Mouse (Mus musculus): ENCODE measurements at regions not wholly inside any gene's neighbourhood (a gene's known extent, or its start where the extent isn't known, plus 50 kb on each side); places are given as distances from the start of the nearest gene placed in this dataset.

DNA sequence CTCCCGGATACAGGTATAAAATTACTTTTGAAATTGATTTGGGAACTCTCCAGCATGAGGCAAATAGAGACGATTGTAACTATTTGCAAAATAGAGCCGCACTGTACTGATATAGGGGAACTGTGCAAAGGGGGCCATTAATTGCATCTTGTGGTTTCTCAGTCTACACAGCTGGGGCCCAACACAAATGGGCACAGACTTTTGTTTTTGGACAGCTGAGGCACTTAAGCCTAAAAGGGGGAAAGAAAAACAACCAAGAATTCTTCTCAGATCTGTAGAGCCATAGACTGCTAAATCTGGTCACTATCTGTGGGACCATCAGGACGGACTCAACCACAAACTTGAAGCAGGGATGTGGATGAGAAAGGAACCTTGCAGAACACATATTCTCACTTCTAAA lies 347.9 kb downstream of the Cd83 start:
- no peak for DNase-seq (ENCODE audit: low spot score in 2 of 2)

DNA sequence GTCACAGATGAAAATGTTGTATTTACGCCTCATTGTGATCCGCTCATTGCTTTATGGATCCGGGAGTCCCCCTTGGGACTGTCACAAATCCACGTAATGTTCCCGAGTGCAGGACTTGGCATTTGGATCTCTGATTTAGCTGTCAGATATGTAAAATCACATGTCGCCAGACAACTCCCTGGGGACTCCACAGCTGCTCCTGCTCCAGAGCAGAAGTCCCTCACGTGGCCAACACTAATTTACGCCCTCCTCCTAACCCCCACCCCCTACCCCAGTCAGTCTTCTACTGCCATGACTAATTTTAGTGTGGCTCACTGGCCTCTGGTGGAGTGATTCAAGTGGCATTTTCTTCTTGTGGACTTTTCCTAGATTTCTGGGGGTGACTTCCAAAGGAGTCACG lies 348.9 kb downstream of the Cd83 start:
- DNase-seq (ENCODE audit: low spot score in 2 of 2): no peak

DNA sequence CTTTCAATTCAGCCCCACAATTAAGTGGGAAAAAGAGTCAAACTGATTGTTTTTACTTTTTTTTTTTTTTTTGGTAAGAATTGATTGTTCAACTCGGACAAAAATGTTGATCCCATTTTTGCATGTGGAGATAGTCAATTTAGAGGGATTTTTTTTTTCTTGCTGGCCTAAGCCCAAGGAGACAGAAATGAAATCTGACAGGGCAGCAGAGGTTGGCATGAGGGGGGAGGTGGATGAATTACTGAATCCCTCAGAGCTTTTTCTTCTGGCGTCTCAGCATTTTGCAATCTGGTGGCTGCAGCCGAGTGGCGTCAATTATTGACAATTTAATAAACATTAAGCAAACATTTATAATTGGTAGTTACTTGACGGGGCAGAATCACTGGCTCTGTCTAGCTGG lies 356.6 kb downstream of the Cd83 start:
- no peak for DNase-seq (ENCODE audit: low spot score in 2 of 2)

DNA sequence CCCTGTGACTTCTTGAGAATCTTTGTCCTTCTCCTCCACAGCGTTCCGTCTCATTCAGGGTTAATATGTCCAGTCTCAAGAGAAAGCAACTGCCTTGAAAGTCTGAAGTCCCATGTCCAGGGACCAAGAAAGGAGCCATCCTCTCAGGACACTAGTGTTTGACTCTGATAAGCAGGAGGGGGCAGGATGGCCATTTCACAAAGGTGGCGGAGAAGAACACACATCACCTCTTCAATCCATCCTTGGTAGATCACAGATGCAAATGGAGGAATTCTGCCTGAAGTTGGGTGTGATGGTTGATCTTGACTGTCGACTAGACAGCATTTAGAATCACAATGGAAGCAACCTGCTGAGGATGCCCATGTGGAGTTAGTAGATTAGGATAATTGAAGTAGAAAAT lies 360.9 kb downstream of the Cd83 start:
- DNase-seq (ENCODE audit: low spot score in 2 of 2): no peak

GRCm38 (mm10) chr13:44147841-44148240 lies 363.3 kb downstream of the Cd83 start:
- no peak for DNase-seq (ENCODE audit: low spot score in 2 of 2)

DNA sequence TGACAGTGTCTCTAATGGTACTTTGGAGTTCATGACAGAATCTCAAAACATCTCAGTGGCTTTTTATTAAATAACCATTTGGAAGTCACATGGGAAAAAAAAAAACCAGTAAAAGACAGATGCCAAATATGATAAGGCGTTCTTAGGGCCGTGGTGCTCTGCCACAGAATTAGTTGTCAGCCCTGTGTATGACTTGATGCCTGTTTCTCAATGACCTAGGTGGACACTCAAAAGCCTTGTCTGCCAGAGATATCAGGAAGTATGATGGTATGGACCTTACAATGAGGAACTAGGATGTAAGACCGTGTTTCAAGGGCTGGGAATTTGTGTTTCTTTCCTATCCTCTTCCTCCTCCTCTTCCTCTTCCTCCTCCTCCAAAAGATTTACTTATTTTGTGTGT lies 364.9 kb downstream of the Cd83 start:
- DNase-seq (ENCODE audit: low spot score in 2 of 2): no peak

- no peak for DNase-seq (ENCODE audit: low spot score in 2 of 2)
Measured at GRCm38 (mm10) chr13:44151526-44151925, 367.0 kb downstream of the Cd83 start.

DNA sequence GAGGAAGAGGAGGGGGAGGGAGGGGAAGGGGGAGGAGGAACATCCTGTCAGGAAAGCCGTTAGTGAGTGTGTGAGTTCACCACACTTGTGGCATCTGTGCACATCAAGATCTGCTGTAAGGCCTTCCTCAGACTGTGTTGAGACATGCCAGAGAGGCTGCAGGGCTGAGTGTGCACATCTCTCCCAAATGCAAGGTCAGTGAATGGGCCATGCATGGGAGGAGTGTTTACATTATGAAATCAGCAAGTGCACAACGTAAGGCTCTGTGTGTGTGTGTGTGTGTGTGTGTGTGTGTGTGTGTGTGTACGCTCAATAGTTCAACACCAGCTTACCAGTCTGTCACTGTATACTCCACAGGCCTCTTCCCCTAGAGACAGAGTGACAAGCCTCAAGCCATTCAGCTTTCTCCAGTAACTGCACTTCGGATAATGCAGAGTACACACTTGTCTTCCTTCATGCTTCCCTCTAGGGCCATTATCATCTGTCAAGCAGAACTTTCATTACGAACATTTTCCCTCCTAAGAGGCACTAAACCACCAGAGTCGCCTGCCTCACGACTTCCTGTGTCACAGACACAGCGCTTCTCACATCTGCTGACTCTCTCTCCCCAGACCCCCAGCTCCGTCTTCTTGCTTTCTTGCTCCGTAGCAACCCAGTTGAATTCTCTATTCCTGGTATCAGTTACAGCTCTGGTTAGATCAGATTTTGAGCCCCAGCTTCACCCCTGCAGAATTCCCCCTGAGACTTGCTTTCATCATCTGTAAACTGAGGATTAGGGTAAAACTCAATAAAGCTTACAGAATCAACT lies 368.4 kb downstream of the Cd83 start:
- DNase-seq (ENCODE audit: low spot score in 2 of 2): peak; percentile 55 to 60

DNA sequence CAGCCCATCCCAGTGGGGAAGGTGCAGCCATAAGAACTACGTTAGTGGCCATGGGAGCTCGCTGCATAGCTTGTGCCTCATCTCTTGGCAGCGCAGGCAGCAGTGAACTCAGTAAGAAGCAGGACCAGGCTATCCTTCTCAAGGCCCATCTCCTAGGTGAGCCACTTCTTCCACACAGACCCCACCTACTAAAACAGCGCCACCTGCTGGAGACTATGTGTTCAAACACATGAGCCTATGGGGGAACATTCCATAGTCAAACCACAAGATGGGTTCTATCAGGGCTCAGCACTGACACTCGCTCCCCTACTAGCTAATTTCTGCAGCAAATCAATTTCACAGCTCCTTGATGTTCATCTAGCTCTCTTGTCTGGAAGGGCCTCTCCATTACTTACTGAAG lies 369.2 kb downstream of the Cd83 start:
- peak in 1 of 2 experiments; percentile 14 for DNase-seq (ENCODE audit: low spot score in 2 of 2)

DNA sequence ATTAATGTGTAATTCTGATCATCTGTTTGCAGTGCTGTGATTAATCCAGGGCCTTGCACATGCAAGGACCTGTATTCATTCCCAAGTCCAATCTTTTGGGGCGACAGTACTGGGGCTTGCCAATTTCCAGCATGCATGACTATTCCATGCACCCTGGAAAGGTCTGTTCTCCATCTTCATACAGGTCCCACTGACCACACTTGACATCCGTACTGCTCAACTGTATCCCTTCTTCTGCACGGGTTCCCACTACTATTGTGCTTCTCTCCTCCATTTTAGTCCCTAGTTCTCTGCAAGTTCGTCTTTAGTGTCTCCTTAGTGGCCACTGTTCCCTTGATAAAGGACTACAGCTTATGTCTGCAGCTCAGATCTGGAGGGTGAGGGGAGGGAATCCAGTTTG lies 371.4 kb downstream of the Cd83 start:
- DNase-seq (ENCODE audit: low spot score in 2 of 2): no peak

DNA sequence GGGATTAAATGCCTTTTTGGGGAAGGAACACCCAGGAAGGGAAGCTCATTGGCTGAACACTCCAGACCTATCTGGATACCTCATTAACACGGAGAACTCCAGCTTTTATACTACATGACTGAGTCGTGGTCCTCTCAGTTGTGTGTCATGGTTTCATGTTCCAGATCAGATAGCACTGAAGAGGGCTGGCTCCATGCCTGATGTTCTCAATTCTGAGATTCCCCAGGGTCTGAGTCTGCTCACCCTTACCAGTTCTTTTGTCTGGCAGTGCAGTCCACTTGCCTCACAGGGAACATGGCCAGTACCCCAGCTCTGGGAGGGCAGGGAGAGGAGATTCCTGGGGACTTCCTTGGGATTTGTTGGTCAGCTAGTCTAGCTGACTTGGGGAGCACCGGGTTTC lies 372.0 kb downstream of the Cd83 start:
- DNase-seq (ENCODE audit: low spot score in 2 of 2): no peak

GRCm38 (mm10) chr13:44157236-44157635 lies 372.7 kb downstream of the Cd83 start:
- no peak for DNase-seq (ENCODE audit: low spot score in 2 of 2)

- DNase-seq (ENCODE audit: low spot score in 2 of 2): no peak
Measured at GRCm38 (mm10) chr13:44158364-44158763, 373.8 kb downstream of the Cd83 start.

DNA sequence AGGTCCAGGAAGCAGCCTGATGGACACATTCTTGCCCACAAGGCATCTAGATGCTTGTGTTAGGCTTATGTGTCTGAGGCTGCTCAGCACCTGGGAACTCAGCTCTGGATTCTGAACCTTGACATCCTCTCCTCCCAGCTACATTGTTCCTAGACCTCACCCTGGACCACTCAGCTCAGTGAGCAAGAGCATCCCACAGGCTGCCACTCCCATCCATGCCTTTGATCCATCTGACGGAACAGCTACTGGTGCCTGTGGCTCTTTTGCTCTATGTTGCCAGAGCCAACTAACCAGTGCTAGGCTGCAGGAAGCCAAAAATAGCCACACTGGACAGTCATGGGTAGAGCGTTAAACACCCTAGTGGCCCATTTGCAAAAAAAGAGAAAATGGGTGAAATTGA lies 374.8 kb downstream of the Cd83 start:
- no peak for DNase-seq (ENCODE audit: low spot score in 2 of 2)

- DNase-seq (ENCODE audit: low spot score in 2 of 2): no peak
Measured at GRCm38 (mm10) chr13:44164746-44165145, 380.2 kb downstream of the Cd83 start.

- DNase-seq (ENCODE audit: low spot score in 2 of 2): no peak
Measured at GRCm38 (mm10) chr13:44167186-44167585, 382.6 kb downstream of the Cd83 start.

DNA sequence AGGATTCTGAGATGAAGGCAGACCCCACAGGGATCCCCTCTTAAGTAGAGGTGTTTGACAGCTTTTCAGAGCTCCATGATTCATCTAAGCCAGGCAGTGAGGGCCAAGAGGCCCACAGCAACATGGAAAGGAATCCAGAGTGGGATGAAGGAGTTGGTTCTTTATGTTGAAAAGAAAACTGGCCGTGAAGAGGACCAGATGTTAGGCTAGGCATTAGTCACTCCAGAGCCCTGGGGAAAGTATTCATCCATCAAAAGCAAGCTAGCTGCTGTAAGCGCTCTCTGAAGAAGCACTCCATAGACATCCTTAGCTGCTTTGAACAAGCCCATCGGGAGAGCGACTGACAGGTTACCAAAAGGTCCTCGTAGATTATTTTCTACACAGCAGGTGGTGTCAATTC lies 383.6 kb downstream of the Cd83 start:
- no peak for DNase-seq (ENCODE audit: low spot score in 2 of 2)

GRCm38 (mm10) chr13:44171639-44172038 lies 387.1 kb downstream of the Cd83 start:
- DNase-seq (ENCODE audit: low spot score in 2 of 2): no peak

- DNase-seq (ENCODE audit: low spot score in 2 of 2): no peak
Measured at GRCm38 (mm10) chr13:44172701-44173100, 388.1 kb downstream of the Cd83 start.

DNA sequence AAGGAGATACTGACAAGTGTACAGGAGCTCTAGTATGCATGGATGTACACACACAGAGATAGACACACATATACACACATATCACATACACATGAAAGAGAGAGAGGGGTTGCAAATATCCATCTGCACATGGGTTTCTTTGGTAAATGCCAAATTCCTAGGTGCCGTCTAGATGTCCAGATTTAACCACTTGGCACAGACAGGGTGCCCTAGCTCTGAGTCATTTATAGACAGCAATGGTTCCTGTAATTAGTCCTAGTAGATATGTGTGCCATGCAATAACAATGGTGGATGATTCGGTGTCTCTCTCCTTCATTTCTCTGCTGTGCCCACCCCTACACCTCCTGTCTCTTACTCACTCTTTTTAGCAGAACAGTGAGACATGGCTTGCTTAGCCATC lies 389.7 kb downstream of the Cd83 start:
- no peak for DNase-seq (ENCODE audit: low spot score in 2 of 2)

GRCm38 (mm10) chr13:44175300-44176036 lies 390.9 kb downstream of the Cd83 start:
- DNase-seq (ENCODE audit: low spot score in 2 of 2): no peak

GRCm38 (mm10) chr13:44176121-44176520 lies 391.5 kb downstream of the Cd83 start:
- DNase-seq (ENCODE audit: low spot score in 2 of 2): no peak

DNA sequence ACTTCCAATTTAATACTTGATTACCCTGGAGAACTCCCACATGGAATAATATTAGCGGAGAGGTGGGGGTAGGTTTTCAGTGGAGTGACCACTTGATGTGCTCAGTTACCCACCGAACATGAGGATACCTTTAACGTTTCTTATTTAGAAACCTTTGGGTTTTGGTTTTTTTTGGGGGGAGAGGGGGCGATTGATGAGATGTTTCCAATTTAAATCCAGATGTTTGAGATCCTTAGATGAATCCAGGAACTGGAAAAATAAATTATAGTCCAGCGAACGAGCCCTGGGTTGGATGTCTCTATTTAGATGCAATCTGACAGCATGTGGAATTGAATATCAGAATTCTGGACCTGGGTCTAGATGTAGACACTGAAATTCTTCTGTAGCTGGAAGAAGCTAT lies 393.4 kb downstream of the Cd83 start:
- DNase-seq (ENCODE audit: low spot score in 2 of 2): no peak
